Mouse (Mus musculus) heart, adult 2 months (tissue): ENCODE results near the gene Ncln. TPM values are rescaled to one million over a fixed set of nuclear protein-coding genes. Genes with fewer than 3 reads are reported as not detected.

Source experiments
- DNase-seq, 2 experiments: peaks; one replicate each; pipeline ENCODE4 v3.0.0; 2021
- H3K27ac ChIP-seq: fragments of 200-600 bp; 2 replicates; pipeline ENCODE4 v1.8.1; 2022
- H3K27me3 ChIP-seq: fragments of 200-500 bp; 2 replicates; pipeline ENCODE4 v1.6.1; 2012; ENCODE audit warnings: mild to moderate bottlenecking, low read length, inconsistent platforms, mixed read lengths; ENCODE audit not compliant: control insufficient read depth, insufficient read depth
- H3K36me3 ChIP-seq: fragments of 200-500 bp; 2 replicates; pipeline ENCODE4 v1.6.1; 2012; ENCODE audit warnings: low read length, inconsistent platforms; ENCODE audit not compliant: control insufficient read depth, insufficient read depth
- H3K4me1 ChIP-seq: fragments of 200-500 bp; 2 replicates; pipeline ENCODE4 v1.6.1; 2011; ENCODE audit warnings: low read length; ENCODE audit not compliant: control insufficient read depth, insufficient read depth
- H3K4me3 ChIP-seq: fragments of 200-600 bp; 2 replicates; pipeline ENCODE4 v1.8.1; 2022
- H3K79me2 ChIP-seq: fragments of 200-500 bp; replicated peaks from 2 replicates; pipeline ENCODE4 v1.6.1; 2012; ENCODE audit warnings: mild to moderate bottlenecking, inconsistent platforms, low read length, moderate library complexity, mixed read lengths; ENCODE audit not compliant: control insufficient read depth, insufficient read depth
- H3K9ac ChIP-seq: fragments of 200-500 bp; 2 replicates; pipeline ENCODE4 v1.6.1; 2012; ENCODE audit warnings: low read depth, mild to moderate bottlenecking, control low read depth, inconsistent platforms, low read length, mixed read lengths
- CTCF ChIP-seq: fragments of 200-600 bp; IDR thresholded peaks from 2 replicates; pipeline ENCODE4 v1.8.1; 2022; ENCODE audit warnings: antibody characterized with exemption, mild to moderate bottlenecking, moderate library complexity
- EP300 ChIP-seq: fragments of 200-500 bp; IDR thresholded peaks from 2 replicates; pipeline ENCODE4 v1.6.1; 2011; ENCODE audit warnings: low read depth, low read length, control low read depth; ENCODE audit not compliant: insufficient read depth
- POLR2A ChIP-seq: fragments of 200-500 bp; IDR thresholded peaks from 2 replicates; pipeline ENCODE4 v1.6.1; 2011; ENCODE audit warnings: mild to moderate bottlenecking, low read depth, low read length, control low read depth; ENCODE audit not compliant: insufficient read depth
- WGBS: fragments of 180-500 bp; shearing (Covaris S2); methylation state at CpG from one replicate; pipeline ENCODE4 v1.1.7; 2018; 5-methylcytosine and 5-hydroxymethylcytosine counted together
- intact Hi-C: fragments of 180-260 bp; cut with DNase I; formaldehyde crosslinking; loops from one replicate; pipeline ENCODE4 v1.15.1; 2025
- polyA plus RNA-seq: library from polyadenylated mRNA; depleted of rRNA; stranded (reverse); fragments of >200 nt; gene quantifications from 2 replicates; pipeline ENCODE4 v1.2.3, GENCODE M21; 2012
- total RNA-seq, 2 experiments: library from RNA; stranded (reverse); gene quantifications; 2 replicates each; pipeline ENCODE4 v1.2.3; 2021

The Ncln gene
- total and polyA plus RNA-seq, 3 experiments, result 68.6 to 107 (median 74.2) TPM

DNA sequence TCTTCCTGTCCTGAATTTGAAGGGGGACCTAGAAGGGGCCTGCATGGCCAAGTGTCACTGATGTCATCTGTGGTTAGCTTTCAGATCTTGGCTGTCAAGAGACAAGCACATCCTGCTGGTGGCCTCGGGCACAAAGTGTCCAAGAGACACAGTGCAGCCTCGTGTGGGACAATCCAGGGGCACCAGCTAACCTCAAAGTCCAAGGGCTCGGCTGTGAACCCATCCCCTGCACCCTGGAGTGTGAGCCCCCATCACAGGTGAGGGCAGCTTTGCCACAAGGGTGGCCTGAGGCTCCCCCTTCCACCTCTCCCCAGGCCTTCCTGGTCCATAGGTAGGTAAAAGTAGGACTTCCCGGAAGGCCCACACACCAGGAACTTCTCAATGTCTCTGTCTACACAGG is 32.7 kb downstream of the Ncln start:
- no peak overlapping the region for H3K4me3 ChIP-seq
- DNase-seq, result no peak
- peaks cover 15% of the 10 kb centered on the region for H3K27me3 ChIP-seq
- intact Hi-C loops, result no loop called here
- H3K27ac ChIP-seq, result no peak overlapping the region
- TF ChIP-seq POLR2A (no peak), EP300 (no peak), CTCF (no peak)
- WGBS, result 56% methylated on average over 4 of the region's 4 CpGs
- H3K79me2 ChIP-seq, result no peaks in the 10 kb centered on the region
- H3K9ac ChIP-seq, result no peak overlapping the region
- H3K4me1 ChIP-seq, result no peaks in the 10 kb centered on the region
- H3K36me3 ChIP-seq, result no peaks in the 10 kb centered on the region

DNA sequence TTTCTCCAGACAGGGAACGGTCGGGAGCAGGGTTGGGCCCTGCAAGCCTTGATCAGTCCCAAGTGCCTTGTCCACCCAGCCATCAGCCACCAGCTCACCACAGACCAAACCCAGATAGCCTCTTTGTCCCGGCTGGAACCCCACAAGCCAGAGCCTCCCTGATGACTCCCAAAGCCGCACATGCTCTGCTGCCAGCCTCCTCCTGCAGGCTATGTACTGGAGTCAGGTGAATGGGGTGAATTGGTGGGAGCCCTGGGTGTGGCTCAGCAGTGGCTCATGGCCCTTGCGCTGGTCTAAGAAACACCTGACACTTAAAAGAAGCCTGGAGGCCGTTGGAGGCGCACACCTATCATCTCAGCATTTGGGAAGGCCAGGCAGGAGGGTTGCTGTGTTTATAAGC is 33.3 kb downstream of the Ncln start:
- no peaks in the 10 kb centered on the region for H3K79me2 ChIP-seq
- peaks cover 15% of the 10 kb centered on the region for H3K27me3 ChIP-seq
- no peak for TF ChIP-seq CTCF
- no peak for TF ChIP-seq POLR2A
- TF ChIP-seq EP300, result no peak
- WGBS, result 85% methylated on average over 7 of the region's 7 CpGs
- no peak overlapping the region for H3K9ac ChIP-seq
- no peak for DNase-seq
- H3K36me3 ChIP-seq, result no peaks in the 10 kb centered on the region
- no peaks in the 10 kb centered on the region for H3K4me1 ChIP-seq
- no peak overlapping the region for H3K4me3 ChIP-seq
- H3K27ac ChIP-seq, result no peak overlapping the region
- intact Hi-C loops, result no loop called here

DNA sequence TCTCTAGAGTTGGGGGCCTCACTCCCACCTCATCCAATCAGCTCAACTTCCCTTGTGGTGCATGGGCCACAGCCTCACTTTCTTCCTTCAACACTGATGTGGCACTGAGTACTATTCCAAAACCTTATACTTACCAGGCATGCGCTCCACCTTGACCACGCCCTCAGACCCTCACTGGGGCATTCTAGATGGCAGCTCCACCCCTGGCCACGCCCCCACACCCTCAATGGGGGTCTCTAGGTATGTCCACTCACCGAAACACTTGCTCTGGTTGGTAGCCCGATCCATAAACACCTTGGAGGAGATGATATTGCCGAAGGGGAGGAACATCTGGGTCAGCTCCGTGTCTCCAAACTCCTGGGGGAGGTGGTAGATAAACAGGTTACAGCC is 33.8 kb downstream of the Ncln start:
- TF ChIP-seq CTCF, result no peak
- H3K9ac ChIP-seq, result no peak overlapping the region
- intact Hi-C loops, result no loop called here
- no peak for DNase-seq
- H3K4me3 ChIP-seq, result no peak overlapping the region
- H3K4me1 ChIP-seq, result no peaks in the 10 kb centered on the region
- H3K36me3 ChIP-seq, result no peaks in the 10 kb centered on the region
- no peak overlapping the region for H3K27ac ChIP-seq
- WGBS, result 35% methylated on average over 7 of the region's 7 CpGs
- peaks cover 15% of the 10 kb centered on the region for H3K27me3 ChIP-seq
- no peaks in the 10 kb centered on the region for H3K79me2 ChIP-seq

DNA sequence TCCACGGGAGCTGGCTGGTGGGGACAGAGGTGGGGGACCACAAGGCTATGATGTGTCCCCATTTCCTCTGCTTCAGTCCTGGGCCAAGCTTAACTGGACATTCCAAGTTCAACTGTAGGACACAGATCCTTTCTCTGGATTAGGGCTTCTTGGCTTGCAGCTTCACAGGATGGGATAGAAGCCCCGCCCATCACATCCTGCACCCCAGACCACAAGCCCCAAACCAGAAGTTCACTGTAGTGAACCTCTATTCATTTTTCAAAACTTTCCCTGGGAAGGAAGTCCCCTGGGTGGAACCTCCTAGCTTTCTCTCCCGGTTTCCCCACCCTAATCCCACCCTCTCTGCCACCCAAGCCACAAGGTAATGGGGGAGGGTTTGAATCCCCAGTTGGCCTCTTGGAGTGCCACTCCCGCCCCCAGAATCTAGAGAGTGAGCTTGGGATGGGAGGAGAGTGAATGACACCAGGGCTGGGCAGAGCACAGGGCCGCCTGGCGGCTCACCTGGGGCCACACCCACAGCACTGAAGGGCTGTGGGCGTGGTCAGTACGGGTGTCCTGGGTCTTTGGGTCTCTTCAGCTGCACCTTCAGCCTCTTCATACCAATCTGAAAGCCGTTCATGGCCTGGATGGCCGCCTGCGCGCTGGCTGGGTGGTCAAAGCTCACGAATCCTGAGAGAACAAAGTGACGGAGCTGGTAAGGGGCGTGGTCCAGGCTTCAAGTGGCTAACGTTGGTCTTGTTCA is 34.3 kb downstream of the Ncln start:
- no peak overlapping the region for H3K4me3 ChIP-seq
- H3K79me2 ChIP-seq, result no peaks in the 10 kb centered on the region
- no peak overlapping the region for H3K9ac ChIP-seq
- no peaks in the 10 kb centered on the region for H3K36me3 ChIP-seq
- no peak for DNase-seq
- no peak for TF ChIP-seq POLR2A
- intact Hi-C loops, result no loop called here
- 11% methylated on average over 16 of the region's 16 CpGs for WGBS
- no peaks in the 10 kb centered on the region for H3K4me1 ChIP-seq
- H3K27ac ChIP-seq, result no peak overlapping the region
- peaks cover 15% of the 10 kb centered on the region for H3K27me3 ChIP-seq

DNA sequence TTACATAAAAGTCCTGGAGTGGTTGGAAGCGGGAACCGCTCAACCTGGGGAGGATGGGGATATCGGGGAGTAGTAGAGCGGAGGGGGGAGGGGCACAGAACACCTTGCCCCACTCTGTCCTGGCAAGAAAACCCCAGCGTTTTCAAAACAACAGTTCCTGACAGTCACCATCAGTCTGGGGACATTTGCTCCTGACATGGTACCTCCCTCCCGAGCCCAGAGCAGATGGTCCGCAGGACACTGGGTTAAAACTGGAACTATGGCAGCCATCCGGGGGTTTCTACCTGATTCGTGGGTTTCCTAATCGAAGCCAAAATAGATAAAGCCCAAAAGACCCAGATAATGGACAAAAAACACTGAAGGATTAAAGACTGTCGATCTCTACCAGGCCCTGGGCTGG is 35.2 kb downstream of the Ncln start:
- Histone ChIP-seq H3K4me3 (no peak overlapping the region), H3K27ac (no peak overlapping the region), H3K4me1 (no peaks in the 10 kb centered on the region), H3K79me2 (no peaks in the 10 kb centered on the region), H3K9ac (no peak overlapping the region), H3K27me3 (peaks cover 15% of the 10 kb centered on the region), H3K36me3 (no peaks in the 10 kb centered on the region)
- 39% methylated on average over 11 of the region's 11 CpGs for WGBS
- intact Hi-C loops, result no loop called here
- no peak for DNase-seq
- TF ChIP-seq POLR2A, result no peak
- TF ChIP-seq CTCF, result no peak
- TF ChIP-seq EP300, result no peak

DNA sequence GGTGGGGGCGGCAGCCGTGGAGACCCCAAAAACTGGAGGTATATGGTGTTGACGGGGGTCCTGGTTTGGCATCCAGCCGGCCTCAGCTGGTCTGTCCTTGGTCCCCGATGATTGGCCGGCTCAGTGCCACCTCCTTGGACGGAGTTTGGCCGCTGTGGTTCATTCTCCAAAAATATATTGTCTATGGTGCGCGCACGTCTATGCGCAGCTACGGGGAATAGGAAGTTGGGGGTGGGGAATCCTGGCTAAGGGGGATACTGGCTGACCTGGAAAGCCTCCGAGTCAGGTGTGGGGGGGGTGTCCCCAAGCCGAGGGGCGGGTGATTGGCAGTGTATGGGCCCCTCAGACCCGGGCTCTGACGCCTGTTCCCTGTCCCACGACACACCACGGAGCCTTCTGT is 35.7 kb downstream of the Ncln start:
- H3K4me3 ChIP-seq, result no peak overlapping the region
- no peaks in the 10 kb centered on the region for H3K4me1 ChIP-seq
- peaks cover 15% of the 10 kb centered on the region for H3K27me3 ChIP-seq
- 32% methylated on average over 20 of the region's 20 CpGs for WGBS
- no peak overlapping the region for H3K27ac ChIP-seq
- TF ChIP-seq CTCF, result no peak
- no peak for TF ChIP-seq EP300
- TF ChIP-seq POLR2A, result no peak
- intact Hi-C loops, result no loop called here
- no peaks in the 10 kb centered on the region for H3K36me3 ChIP-seq
- H3K9ac ChIP-seq, result no peak overlapping the region
- no peak for DNase-seq
- no peaks in the 10 kb centered on the region for H3K79me2 ChIP-seq
